Mouse (Mus musculus): ENCODE results near the gene Steap3.

DNA sequence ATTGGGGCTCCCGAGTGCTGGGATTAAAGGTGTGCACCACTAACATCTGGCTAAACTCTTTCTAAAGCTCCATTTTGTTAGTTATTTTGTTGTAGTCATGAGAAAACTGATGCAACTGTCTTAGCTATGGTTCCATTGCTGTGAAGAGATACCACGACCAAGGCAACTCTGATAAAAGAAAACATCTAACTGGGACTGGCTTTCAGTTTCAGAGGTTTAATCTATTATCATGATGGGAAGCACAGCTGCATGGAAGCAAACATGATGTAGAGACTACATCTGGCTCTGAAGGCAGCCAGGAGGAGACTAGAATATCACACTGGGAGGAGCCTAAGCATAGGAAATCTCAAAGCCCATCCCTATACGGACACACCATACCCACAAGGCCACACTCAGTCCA is 19.2 kb upstream of the Steap3 start:
- no peak for TF ChIP-seq CTCF (IDR thresholded peaks at IDR 0.05; ENCODE audit: low read depth, low read length)
- TF ChIP-seq POLR2A (IDR thresholded peaks at IDR 0.05; ENCODE audit: extremely low read depth, insufficient read depth, low read length): no peak

Data from liver, adult 2 months (tissue).